Mouse (Mus musculus) midbrain, postnatal 0 days (tissue): ENCODE measurements around the gene Mrps35. TPM values are rescaled to one million over a fixed set of nuclear protein-coding genes. Genes with fewer than 3 reads are reported as not detected.

Experiments
- ATAC-seq: fragments of 200-750 bp; cut with Nextera tagmentation; 2 replicates; pipeline ENCODE4 v1.8.0; 2017; ENCODE audit warnings: moderate number of reproducible peaks, mild to moderate bottlenecking, moderate TSS enrichment, moderate library complexity; ENCODE audit not compliant: low FRiP score
- DNase-seq: peaks from one replicate; pipeline ENCODE4 v3.0.0-alpha.2; 2015; ENCODE audit warnings: low spot score
- H3K27ac ChIP-seq: fragments of 300-500 bp; sonication (generic); 2 replicates; pipeline ENCODE4 v1.5.1; 2014; ENCODE audit warnings: low read depth, mild to moderate bottlenecking, low read length, mixed read lengths
- H3K27me3 ChIP-seq: fragments of 300-500 bp; sonication (generic); 2 replicates; pipeline ENCODE4 v1.6.1; 2014; ENCODE audit warnings: low read length, control low read depth, mixed read lengths; ENCODE audit not compliant: insufficient read depth
- H3K36me3 ChIP-seq: fragments of 300-500 bp; sonication (generic); 2 replicates; pipeline ENCODE4 v1.6.1; 2014; ENCODE audit warnings: low read length, control low read depth, mixed read lengths; ENCODE audit not compliant: insufficient read depth
- H3K4me1 ChIP-seq: fragments of 300-500 bp; sonication (generic); 2 replicates; pipeline ENCODE4 v1.6.1; 2014; ENCODE audit warnings: mild to moderate bottlenecking, control low read depth, antibody characterized with exemption, low read length, mixed read lengths; ENCODE audit not compliant: insufficient read depth
- H3K4me2 ChIP-seq: fragments of 300-500 bp; sonication (generic); 2 replicates; pipeline ENCODE4 v1.6.1; 2014; ENCODE audit warnings: low read depth, mild to moderate bottlenecking, low read length, mixed read lengths; ENCODE audit not compliant: poor library complexity, severe bottlenecking
- H3K4me3 ChIP-seq: fragments of 300-500 bp; sonication (generic); 2 replicates; pipeline ENCODE4 v1.5.1; 2014; ENCODE audit warnings: low read depth, mild to moderate bottlenecking, low read length, moderate library complexity
- H3K9ac ChIP-seq: fragments of 300-500 bp; sonication (generic); replicated peaks from 2 replicates; pipeline ENCODE4 v1.6.1; 2014; ENCODE audit warnings: mild to moderate bottlenecking, low read length, moderate library complexity, mixed read lengths; ENCODE audit not compliant: poor library complexity, severe bottlenecking
- H3K9me3 ChIP-seq: fragments of 300-500 bp; sonication (generic); 2 replicates; pipeline ENCODE4 v1.6.1; 2016; ENCODE audit warnings: low read length, control low read depth
- CTCF ChIP-seq: IDR thresholded peaks from 2 replicates; pipeline ENCODE4 v1.5.1; 2016; ENCODE audit warnings: antibody characterized with exemption, mild to moderate bottlenecking
- WGBS: fragments of 180-500 bp; shearing (Covaris S2); extraction: QIAGEN DNeasy Blood & Tissue Kit; methylation state at CpG from one replicate; pipeline ENCODE4 v1.1.7; 2014; 5-methylcytosine and 5-hydroxymethylcytosine counted together
- polyA plus RNA-seq: library from polyadenylated mRNA; unstranded; fragments of >200 nt; fragmentation: Nextera tagmentation; extraction: Ambion mirVana; gene quantifications from 2 replicates; pipeline ENCODE4 v1.2.1, GENCODE M21; 2015
- total RNA-seq: library from RNA; depleted of rRNA; stranded (reverse); fragments of >200 nt; gene quantifications from 2 replicates; pipeline ENCODE4 v1.2.3, GENCODE M21; 2014

Mrps35 gene
- total and polyA plus RNA-seq, 2 experiments from 2014 or later = 8.9 to 61.0 TPM

GRCm38 (mm10) chr6:147053785-147054646 lies 11.5 kb downstream of the Mrps35 start:
- H3K9me3 ChIP-seq = no peaks in the 10 kb centered on the region
- no peak for TF ChIP-seq CTCF
- peaks cover 53% of the 10 kb centered on the region for H3K36me3 ChIP-seq
- no peaks in the 10 kb centered on the region for H3K27me3 ChIP-seq
- DNase-seq = no peak
- 90% methylated on average over 19 of the region's 19 CpGs for WGBS
- H3K4me3 ChIP-seq = no peak overlapping the region
- H3K27ac ChIP-seq = no peak overlapping the region
- no peak for ATAC-seq
- H3K4me2 ChIP-seq = no peak overlapping the region
- no peaks in the 10 kb centered on the region for H3K4me1 ChIP-seq
- no peak overlapping the region for H3K9ac ChIP-seq

GRCm38 (mm10) chr6:147055374-147055977 lies 12.9 kb downstream of the Mrps35 start:
- no peak for ATAC-seq

GRCm38 (mm10) chr6:147059326-147059725 lies 16.8 kb downstream of the Mrps35 start:
- no peak overlapping the region for H3K4me2 ChIP-seq
- no peaks in the 10 kb centered on the region for H3K27me3 ChIP-seq
- H3K4me3 ChIP-seq = no peak overlapping the region
- DNase-seq (no peak), ATAC-seq (no peak)
- H3K4me1 ChIP-seq = no peaks in the 10 kb centered on the region
- no peak overlapping the region for H3K9ac ChIP-seq
- no peak overlapping the region for H3K27ac ChIP-seq
- no peaks in the 10 kb centered on the region for H3K9me3 ChIP-seq
- 71% methylated on average over 7 of the region's 7 CpGs for WGBS
- no peak for TF ChIP-seq CTCF
- H3K36me3 ChIP-seq = peaks cover 60% of the 10 kb centered on the region

More at GRCm38 (mm10) chr6:147055374-147055977, 12.9 kb downstream of the Mrps35 start:
- TF ChIP-seq CTCF = no peak
- H3K27ac ChIP-seq = no peak overlapping the region
- H3K36me3 ChIP-seq = peaks cover 58% of the 10 kb centered on the region
- 91% methylated on average over 10 of the region's 10 CpGs for WGBS
- no peak overlapping the region for H3K4me2 ChIP-seq
- H3K27me3 ChIP-seq = no peaks in the 10 kb centered on the region
- no peak overlapping the region for H3K4me3 ChIP-seq
- H3K9me3 ChIP-seq = no peaks in the 10 kb centered on the region
- no peak for DNase-seq
- no peaks in the 10 kb centered on the region for H3K4me1 ChIP-seq
- no peak overlapping the region for H3K9ac ChIP-seq

- Histone ChIP-seq H3K9me3 (no peaks in the 10 kb centered on the region), H3K27ac (no peak overlapping the region), H3K4me2 (no peak overlapping the region), H3K4me1 (no peaks in the 10 kb centered on the region), H3K4me3 (no peak overlapping the region), H3K36me3 (peaks cover 51% of the 10 kb centered on the region), H3K9ac (no peak overlapping the region), H3K27me3 (no peaks in the 10 kb centered on the region)
- no peak for TF ChIP-seq CTCF
- ATAC-seq (no peak), DNase-seq (no peak)
- 86% methylated on average over 9 of the region's 9 CpGs for WGBS
Measured at GRCm38 (mm10) chr6:147061630-147062029, 19.1 kb downstream of the Mrps35 start.

GRCm38 (mm10) chr6:147062034-147062433 lies 19.5 kb downstream of the Mrps35 start:
- DNase-seq (no peak), ATAC-seq (no peak)
- H3K27me3 ChIP-seq = no peaks in the 10 kb centered on the region
- no peak overlapping the region for H3K9ac ChIP-seq
- no peak for TF ChIP-seq CTCF
- 74% methylated on average over 7 of the region's 7 CpGs for WGBS
- H3K4me3 ChIP-seq = no peak overlapping the region
- H3K9me3 ChIP-seq = no peaks in the 10 kb centered on the region
- no peaks in the 10 kb centered on the region for H3K4me1 ChIP-seq
- peaks cover 54% of the 10 kb centered on the region for H3K36me3 ChIP-seq
- no peak overlapping the region for H3K27ac ChIP-seq
- no peak overlapping the region for H3K4me2 ChIP-seq

GRCm38 (mm10) chr6:147062694-147063093 lies 20.1 kb downstream of the Mrps35 start:
- TF ChIP-seq CTCF = no peak
- 94% methylated on average over 7 of the region's 7 CpGs for WGBS
- Histone ChIP-seq H3K27ac (no peak overlapping the region), H3K27me3 (no peaks in the 10 kb centered on the region), H3K9me3 (no peaks in the 10 kb centered on the region), H3K36me3 (peaks cover 57% of the 10 kb centered on the region), H3K9ac (no peak overlapping the region), H3K4me2 (no peak overlapping the region), H3K4me3 (no peak overlapping the region), H3K4me1 (no peaks in the 10 kb centered on the region)
- DNase-seq = no peak
- no peak for ATAC-seq
